Mouse (Mus musculus) induced T-regulatory cell, adult 2 months (primary cell): ENCODE measurements around the gene Il6st.

ENCODE experiments used
- DNase-seq: peaks from one replicate; pipeline ENCODE4 v3.0.0-alpha.2; 2012; ENCODE audit warnings: low read depth

The Il6st gene

GRCm38 (mm10) chr13:112442867-112443529 is 20.9 kb upstream of the Il6st start:
- peak; percentile 43 for DNase-seq

- peak; percentile 70 for DNase-seq
Measured at GRCm38 (mm10) chr13:112447108-112447665, 16.7 kb upstream of the Il6st start.

GRCm38 (mm10) chr13:112450210-112450609 is 13.7 kb upstream of the Il6st start:
- peak; percentile 34 for DNase-seq

- DNase-seq = no peak
Measured at GRCm38 (mm10) chr13:112457366-112457765, 6.5 kb upstream of the Il6st start.

- no peak for DNase-seq
Measured at GRCm38 (mm10) chr13:112458016-112458415, 5.9 kb upstream of the Il6st start.

- DNase-seq = peak; percentile 55
Measured at GRCm38 (mm10) chr13:112458435-112459018, 5.3 kb upstream of the Il6st start.

GRCm38 (mm10) chr13:112459956-112460355 is 3.9 kb upstream of the Il6st start:
- no peak for DNase-seq

GRCm38 (mm10) chr13:112462411-112462987 is 1.4 kb upstream of the Il6st start:
- DNase-seq = no peak

GRCm38 (mm10) chr13:112463337-112463802 is 500 bp upstream of the Il6st start:
- no peak for DNase-seq

GRCm38 (mm10) chr13:112464626-112465287 is 887 bp downstream of the Il6st start:
- peak; percentile 63 for DNase-seq

- DNase-seq = no peak
Measured at GRCm38 (mm10) chr13:112465585-112465984, 1.7 kb downstream of the Il6st start.

- peak; percentile 73 for DNase-seq
Measured at GRCm38 (mm10) chr13:112466136-112466945, 2.5 kb downstream of the Il6st start.

- peak; percentile 73 for DNase-seq
Measured at GRCm38 (mm10) chr13:112466946-112467255, 3.0 kb downstream of the Il6st start.

- peak; percentile 65 for DNase-seq
Measured at GRCm38 (mm10) chr13:112467384-112467783, 3.5 kb downstream of the Il6st start.

GRCm38 (mm10) chr13:112469491-112469890 is 5.6 kb downstream of the Il6st start:
- DNase-seq = peak; percentile 47

- DNase-seq = peak; percentile 40
Measured at GRCm38 (mm10) chr13:112471201-112471600, 7.3 kb downstream of the Il6st start.

GRCm38 (mm10) chr13:112472401-112473023 is 8.6 kb downstream of the Il6st start:
- DNase-seq = peak; percentile 75

GRCm38 (mm10) chr13:112473757-112474755 is 10.2 kb downstream of the Il6st start:
- DNase-seq = peak; percentile 72

GRCm38 (mm10) chr13:112479032-112479431 is 15.2 kb downstream of the Il6st start:
- no peak for DNase-seq

- no peak for DNase-seq
Measured at GRCm38 (mm10) chr13:112479926-112480325, 16.1 kb downstream of the Il6st start.
